Mouse (Mus musculus) adipocyte (in vitro differentiated cells): ENCODE data around the gene Il16.

ENCODE experiments used
- DNase-seq: peaks from one replicate; pipeline ENCODE4 v3.0.0-alpha.2; 2016; ENCODE audit warnings: low spot score

The Il16 gene

DNA sequence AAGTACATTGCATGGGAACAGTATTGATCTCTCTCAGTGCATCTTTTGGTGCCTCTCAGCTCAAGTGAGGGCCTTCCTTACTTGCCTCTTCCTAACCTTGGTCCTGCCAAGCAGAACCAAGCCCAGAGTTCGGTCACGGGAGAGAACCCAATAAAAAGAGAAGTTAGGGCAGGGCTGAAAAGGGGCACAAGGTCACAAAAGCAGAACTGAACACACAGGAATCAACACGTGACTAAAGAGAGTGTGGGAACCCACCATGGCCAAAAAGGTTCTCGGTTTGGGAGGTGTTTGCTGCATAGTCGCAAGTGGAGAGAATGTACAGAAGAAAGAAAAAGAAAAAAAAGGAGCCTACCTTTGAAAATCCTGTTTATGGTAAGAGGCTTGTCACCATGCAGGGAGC is 100.0 kb downstream of the Il16 start:
- DNase-seq, result no peak

DNA sequence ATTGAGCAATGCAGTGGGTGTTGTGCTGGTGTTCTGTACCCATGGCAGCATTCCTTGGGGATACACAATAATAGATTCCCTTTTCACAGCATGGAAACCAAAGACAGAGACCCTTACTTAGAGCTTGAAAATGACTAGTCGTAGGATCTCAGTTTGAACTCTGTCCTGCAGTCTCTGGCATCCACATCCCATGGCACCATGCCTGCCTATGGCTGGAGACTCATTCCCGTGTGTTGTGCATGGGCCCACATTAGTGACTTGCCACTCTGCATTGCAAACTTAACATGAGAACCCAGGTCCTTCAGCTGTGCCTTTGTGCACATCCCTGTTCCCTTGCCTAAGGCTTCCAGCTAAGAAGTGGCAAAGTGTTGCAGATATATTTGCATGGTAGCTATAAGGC is 100.8 kb downstream of the Il16 start:
- DNase-seq, result no peak

DNA sequence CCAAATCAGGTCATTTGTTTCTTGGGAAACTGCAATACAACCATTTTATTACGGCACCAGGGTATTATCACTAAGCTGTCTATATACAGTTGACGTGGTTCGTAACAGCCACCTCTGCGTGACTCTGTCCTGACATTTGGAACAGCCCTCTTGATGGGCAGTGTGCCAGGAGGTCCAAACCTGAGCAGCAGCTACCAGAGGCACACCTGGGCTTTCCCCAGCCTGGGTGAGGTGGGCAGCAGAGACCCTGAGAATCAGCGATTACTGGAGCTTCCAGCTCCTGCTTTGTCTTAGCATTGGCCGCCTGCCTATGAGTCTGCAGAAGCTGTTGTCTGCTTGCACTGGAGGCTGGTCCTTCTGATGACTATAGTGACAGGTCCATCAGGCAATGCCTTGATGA is 101.9 kb downstream of the Il16 start:
- no peak for DNase-seq

DNA sequence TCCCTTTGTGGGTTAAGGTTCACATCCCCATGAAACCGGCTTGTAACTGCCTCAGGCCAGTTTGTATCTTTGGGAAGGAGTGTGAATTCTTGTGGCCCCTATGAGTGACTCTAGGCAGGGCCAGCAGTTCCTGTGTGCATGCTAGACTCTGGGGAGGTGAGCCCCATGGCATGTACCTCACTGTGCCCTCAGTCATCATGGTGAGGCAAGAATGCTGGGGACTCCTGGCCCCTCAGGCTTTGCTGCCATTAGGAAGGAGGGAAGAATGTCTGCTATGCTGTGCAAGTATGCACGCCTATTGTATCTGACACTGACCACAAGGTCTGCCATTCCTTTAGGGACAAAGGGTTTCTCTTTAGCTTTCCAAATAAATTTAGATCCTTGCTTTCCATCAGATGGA is 104.4 kb downstream of the Il16 start:
- DNase-seq, result no peak

DNA sequence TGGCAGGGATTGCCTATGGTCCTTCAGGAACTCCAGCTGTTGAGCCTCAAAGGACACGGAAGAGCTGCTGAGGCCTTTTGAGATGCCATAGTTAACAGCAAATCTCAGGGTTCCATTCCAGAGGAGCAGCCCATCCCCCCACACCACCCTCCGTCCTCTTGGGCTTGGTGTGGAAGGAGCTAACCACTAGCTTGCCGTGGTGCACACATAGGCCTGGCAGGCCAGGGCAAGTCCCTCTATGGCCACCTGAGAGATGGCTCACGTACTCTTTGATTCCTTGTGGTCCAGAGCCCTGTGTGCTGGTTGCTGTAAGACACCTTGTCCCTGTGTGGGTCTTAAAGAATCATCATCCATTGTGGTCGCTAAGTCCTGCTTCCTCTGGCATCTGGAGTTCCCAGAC is 104.9 kb downstream of the Il16 start:
- DNase-seq, result no peak

DNA sequence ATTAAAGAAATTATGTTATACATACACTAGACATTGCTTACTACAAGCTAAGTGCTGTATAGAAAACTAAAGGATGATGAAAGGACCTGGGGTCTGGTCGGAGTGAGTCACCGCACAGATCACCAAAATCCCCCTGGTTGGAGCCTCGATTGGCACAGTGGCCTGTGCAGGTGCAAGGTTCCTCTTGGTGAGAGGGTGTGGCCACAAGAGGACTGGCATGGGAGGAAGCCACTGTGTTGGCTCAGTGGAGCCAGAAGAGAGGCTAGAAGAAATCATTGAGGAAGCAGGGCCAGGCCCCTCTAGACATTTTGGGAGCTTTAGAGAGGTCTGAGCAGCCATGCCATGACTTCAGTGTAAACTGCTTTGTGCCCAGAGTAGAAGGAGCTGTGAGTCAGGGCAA is 106.4 kb downstream of the Il16 start:
- no peak for DNase-seq

DNA sequence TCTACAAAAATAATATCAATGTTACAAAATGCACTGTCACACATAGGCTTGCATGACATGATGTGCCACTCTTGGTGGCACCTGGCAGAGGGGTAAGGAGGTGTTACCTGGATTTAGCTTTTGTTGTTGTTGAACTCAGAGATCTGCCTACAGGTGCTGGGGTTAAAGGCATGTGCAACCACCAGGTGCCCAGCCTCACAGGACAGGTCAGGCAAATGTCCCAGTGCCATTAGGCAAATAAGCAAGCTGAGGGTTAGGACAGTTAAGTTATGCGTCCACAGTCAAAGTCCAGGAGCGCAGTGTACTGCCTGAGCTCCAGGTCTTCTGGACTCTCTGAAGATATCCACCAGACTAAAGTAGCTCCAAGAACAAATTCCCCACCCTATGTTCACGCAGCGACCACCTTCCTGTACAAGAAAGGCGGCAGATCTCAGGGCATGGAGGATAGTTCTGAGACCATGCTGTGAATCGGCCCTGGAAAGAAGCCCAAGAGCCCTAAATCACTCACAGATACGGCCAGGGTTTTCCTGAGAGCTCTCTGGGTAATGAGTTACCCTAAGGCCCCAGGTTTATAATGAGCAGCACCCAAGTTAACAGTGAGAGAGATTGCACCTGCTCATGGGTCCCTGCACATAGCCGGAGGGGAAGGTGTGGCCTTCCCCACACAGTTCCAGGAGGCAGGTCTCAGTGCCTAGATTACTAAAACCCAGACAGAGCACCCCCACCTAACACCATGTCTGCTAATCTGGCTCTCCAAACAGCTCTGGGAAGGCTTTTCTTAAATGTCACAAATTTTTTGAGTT is 107.5 kb downstream of the Il16 start:
- no peak for DNase-seq

DNA sequence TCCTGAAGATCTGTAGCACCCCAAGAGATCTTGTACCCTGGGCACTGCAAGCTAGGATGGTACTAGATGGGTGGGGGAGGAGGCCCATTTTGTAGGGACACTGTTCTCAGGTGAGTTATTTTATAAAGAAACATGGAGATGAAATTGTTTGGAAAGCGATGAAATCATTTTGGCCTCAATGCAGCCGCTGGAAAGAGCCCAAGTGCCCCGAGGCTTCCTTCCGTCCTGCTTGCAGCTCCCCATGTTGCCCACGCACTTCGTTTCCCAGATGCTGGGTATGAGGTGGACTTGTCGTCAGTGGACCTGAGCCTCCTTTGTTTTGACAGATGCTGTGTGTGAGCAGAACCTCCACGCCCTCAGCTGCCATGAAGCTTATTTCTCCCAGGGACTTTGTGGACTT is 109.1 kb downstream of the Il16 start:
- no peak for DNase-seq

DNA sequence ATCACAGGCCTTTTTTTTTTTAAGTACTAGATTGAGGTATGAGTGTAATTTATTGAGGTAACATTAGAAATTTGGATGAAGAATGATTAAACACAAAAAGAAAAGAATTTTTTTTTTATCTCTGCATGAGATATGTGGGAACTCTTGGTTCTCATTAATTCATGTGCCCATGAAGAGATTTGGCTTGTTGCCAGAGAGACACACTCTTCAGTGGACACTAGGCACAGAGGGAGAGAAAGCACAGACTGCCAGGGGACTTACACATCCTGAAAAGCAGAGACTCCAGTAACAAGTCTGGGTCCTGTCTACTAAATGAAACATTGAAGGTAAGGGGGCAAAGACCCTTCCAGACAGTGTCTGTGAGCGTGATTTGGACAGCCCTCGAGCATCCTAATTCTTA is 109.8 kb downstream of the Il16 start:
- DNase-seq, result no peak

DNA sequence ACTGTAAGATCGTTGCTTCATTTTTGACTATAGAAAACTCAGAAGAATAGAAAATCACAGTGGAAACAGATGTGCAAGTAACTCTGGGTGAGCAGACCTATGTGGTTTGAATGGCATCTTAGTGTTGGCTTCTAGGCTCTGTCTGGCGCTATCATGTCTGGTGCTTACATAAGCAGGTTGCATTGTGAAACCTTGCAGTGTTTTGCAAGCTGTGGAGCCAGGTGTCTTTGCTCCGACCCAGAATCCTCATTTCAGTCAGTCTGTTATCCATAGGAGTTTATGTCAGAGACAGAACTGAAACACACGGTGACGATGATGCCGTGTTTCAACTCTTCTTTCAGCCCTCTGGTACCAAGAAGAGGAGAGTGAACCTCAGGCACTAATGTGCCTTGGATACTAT is 111.7 kb downstream of the Il16 start:
- DNase-seq, result no peak

DNA sequence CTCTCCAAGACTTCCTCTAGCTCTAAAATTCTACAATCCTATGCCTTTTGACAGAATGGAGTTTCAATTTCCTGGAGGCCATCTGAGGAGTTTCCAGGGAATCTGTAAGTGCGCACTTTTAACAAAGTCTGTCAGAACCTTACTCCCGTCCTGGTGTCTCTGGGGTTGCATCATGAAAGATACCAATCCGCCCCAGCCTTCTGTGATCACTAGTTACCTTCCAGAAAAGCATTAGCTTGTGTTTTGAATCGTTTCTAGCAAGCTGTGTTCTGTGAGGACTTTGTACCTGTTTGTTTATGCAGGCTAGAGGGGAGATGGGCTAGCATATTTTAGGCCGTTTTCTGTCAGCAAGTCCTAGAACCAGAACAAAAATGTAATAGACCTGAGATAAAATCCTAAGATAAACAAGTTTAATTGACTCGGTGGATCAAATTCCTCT is 112.8 kb downstream of the Il16 start:
- DNase-seq, result no peak

DNA sequence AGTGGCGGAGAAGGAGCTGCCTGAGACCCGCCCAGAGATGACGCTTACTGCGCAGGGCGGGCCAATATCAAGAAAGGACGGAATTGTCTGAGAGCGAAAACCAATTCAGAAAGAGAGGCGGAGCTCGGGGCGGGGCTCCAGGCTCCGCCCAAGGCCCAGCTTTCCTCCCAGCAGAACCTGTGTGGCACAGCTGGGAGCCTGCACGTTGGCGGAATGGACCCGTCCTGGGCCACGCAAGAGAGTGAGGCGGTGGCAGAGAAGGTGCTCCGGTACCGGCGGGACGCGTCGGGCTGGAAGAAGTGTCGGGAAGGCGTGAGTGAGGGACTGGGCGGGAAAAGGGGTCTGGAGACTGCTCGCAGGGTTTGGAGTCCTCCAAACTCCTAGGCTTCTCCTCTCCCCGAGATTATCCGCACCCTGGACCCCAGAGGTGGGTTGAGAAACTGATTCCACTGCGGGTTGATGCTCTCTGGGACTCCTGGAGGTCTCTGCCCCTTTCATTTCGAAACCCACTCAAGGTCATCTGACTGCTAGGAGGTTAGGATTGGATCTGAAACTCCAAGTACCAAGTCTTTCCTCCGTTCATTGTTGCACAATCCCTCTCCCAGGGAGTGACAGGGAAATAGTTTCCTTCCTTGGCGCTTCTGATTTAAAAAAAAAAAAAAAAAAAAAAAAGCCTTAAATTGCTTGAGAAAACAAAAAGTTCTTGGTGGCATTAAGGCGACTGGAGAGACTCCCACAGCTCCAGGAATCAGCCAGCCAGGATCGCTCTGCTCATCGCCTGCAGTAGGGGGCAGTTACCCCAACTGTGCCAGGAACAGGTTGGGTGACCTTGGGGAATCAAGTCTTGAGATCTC is 113.5 kb downstream of the Il16 start, which contains the start of gene Stard5:
Gene Stard5, plus strand, starts transcription at position 132 of the 854 bp plus-strand sequence.
- DNase-seq, result peak; percentile 91

DNA sequence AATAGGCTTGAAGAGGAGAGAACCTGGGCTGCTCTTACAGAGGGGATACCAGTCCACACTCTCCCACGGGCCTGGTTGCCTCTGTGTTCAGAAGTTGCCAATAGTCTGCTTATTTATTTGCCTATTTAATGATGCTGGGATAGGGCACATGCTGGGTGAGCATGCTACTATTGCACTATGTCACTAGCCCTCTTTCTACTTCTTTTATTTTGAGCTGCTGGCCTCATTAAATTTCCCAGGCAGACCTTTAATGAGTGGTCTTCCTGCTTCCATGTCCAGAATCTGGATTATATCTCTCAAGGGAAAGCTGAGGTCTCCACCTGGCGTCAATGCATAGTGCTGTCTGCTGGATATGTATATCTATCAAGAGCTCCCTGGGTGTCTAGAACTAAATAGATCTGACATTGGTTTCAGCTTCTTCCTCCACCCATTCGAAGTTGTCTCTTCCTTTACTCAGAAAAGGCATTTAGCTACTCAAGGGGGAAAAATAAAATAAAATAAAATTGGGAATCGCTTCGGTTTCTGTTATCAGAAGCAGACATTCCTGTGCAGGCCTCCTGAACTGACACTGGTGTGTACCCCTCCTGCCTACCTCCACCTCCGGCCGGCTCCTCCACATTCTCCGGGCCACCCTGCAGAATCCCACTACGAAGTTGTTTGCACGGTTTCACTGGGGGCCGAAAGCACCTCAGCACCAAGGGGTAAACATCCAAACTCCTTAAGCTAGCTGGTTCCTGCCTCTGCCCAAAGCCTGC is 114.3 kb downstream of the Il16 start:
- DNase-seq, result no peak

DNA sequence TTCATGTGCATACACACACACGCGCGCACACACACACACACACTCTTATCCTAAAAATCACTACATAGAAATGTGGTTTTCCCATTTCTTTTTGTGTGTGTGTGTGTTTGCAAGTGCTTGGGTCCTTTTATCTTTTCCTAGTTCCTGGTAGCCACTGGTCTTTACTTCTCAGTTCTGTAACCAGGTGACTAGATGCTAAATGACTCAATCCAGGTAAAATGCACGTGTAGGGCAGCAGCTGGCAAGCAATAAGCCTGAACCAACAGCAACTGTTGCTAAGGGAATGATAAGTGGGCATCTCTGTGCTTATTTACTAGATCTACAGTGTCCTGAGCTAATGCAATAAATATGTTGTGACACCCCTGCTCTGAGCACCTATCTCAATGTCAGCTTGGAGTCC is 118.2 kb downstream of the Il16 start:
- no peak for DNase-seq

DNA sequence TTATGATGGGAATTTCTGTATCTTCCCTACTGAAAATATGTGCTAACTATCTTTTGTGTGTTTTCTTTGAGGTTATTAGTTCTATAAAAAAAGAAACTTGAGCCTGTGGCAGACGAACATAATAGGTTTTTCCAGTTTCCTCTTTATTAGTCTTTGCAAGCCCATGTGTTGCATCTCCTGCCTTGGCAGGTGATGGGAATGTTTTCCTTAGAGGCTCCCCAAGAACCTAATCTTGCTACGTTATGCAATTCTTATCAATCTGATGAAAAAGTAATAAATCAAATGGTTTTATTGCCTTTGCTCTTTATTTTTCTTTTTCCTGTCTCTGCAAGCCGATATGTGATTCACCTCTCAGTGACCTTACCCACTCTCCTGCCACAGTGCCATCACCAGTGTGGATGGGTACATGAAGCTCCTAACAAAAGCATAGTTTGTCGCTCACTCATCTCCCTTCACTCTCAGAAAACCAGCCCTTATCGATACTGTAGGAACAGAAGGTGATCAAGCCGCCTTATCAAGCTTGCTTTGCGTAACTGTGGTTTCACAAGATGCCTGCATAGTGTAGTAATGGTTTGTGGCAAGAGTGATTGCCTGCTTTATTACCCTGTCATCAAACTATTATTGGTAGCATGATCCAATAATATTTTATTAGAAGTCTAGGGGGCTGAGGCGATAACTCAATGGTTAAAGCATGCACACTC is 118.8 kb downstream of the Il16 start:
- no peak for DNase-seq

DNA sequence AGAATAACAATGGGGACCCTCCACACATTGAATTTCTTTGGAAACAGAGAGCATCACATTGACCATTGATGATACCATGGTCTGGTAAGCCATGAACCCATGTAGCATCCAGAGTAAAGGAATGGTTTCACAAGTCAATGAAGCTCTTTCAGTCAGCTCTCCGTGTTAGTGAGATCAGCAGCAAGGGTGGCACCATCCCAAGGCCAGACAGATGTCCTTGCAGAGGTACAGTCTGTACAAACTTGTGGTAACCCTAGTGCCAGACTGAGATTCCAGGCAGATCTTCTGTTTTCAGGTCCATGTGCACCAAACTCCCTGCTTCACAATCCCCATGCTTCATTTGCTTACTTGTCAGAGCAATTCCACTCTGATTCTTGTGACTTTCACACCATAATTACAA is 121.5 kb downstream of the Il16 start:
- no peak for DNase-seq

DNA sequence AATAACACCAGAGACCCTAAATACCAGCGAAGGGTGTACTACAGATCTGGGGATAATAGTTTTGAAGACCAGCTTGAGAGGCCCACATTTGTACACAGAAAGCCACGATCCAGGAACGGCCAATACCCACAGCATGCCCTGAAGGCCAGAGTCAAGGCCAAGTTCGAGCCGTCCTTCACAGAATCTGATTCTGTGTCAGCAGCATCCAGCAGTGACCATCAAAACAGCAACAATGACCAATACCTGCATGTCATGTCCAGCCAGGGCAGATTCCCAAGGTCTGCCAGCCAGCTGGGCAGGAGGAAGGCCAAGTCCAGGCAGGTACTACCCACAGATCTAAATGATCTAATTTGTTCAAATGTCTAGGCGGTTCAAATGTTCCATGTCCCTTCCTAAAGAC is 122.9 kb downstream of the Il16 start:
- DNase-seq, result no peak

DNA sequence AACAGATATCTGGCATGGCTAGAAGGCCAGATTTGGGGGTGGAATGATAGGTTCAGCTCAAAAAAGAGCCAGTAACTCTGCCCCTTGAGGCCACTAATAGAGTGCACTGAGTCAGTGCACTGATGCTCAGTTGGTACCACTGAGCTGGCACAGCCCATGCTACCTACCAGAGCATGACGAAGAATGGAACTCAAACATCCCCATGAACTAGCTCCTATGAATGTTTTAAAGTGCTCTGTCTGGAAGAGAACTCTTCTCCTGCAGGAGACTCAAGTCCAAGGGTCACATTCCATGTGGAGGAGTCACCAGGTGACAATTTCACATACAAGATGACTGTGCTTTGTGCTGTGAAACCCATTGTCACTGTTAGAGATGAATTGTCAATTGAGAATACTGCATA is 126.8 kb downstream of the Il16 start:
- DNase-seq, result no peak

DNA sequence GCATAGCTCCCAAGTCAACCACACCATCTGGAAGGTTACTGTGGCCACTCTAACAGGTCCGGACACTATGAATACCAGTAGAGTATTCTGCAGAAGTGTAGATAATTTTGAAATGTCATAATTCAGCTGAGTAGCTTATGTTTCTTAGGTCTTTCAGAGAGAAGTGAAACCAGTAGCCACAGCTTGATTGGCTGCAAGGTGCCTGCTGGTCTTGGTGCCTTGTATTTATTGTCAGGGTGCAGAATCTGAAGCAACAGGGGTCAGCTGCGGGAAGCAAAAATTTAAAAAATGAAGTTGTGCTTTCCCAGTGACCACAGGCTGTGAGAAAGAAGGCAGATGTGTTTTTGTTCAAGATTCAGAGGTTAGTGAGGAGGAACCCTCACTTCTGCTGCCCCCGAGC is 129.3 kb downstream of the Il16 start:
- no peak for DNase-seq

DNA sequence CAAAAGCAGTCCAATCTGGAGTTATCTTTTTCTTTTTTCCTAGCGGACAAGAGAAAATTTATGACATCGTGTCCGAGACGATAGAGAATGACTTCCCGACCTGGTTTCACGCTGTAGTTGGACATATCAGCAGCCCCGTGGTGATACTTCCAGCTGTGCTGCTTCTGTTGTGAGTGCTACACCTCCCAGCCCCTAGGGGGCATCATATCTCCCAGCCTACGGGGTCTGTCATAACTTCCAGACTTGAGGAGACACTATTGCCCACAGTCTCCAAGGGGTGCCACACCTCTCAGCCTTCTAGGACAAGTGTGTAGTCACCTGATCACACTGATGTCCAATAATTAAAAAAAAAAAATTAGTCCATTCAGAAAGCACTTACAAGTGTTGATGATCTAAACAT is 129.7 kb downstream of the Il16 start:
- no peak for DNase-seq

DNA sequence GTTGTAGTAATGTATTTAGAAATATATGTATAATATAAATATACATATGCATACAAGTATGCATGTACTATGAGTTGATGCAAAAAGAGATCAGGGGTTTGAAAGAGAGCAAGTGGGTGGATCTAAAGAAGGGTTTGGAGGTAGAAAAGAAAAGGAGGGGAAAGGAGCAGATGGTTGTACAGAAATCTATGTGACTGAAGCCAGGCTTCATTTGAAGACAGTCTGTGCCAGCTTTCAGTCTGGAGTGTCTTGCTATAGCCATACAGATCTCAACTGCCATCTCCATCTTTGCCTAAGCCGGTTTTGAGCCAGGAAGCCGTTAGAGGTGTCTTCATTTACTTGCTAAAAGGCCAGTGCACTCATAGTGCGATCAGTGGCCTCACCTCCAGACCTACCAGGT is 130.3 kb downstream of the Il16 start:
- no peak for DNase-seq

DNA sequence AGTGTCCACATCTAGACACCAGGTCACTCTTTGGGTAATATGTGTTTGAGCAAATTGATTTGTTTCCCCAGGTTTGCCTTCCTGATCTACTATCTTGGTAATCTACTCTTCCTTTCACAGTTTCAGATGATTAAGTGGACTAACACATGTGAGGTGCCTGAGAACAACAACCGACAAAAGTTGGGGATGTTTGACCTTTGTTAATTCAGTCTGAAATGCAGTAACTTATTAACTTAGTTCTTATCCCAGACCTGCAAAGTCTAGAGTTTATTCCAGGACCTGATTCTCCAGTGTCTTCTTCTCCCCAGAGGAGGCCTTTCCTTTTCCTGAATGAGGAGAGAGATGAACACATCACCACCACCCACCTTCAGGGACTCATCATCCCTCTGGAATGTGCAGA is 133.6 kb downstream of the Il16 start:
- DNase-seq, result no peak
